Mouse (Mus musculus) bone marrow macrophage, adult 2 months (primary cell): ENCODE measurements around the gene Btg2. TPM values are rescaled to one million over a fixed set of nuclear protein-coding genes. Genes with fewer than 3 reads are reported as not detected.

Source experiments
- H3K27ac ChIP-seq: 2 replicates; pipeline ENCODE4 v1.5.1; 2012; ENCODE audit warnings: low read depth, low read length; ENCODE audit not compliant: insufficient read depth
- H3K4me1 ChIP-seq: 2 replicates; pipeline ENCODE4 v1.6.1; 2012; ENCODE audit warnings: low read length; ENCODE audit not compliant: control insufficient read depth, insufficient read depth
- H3K4me3 ChIP-seq: 2 replicates; pipeline ENCODE4 v1.5.1; 2012; ENCODE audit warnings: mild to moderate bottlenecking, low read length, moderate library complexity; ENCODE audit not compliant: insufficient read depth
- CTCF ChIP-seq: IDR thresholded peaks from 2 replicates; pipeline ENCODE4 v1.5.1; 2012; ENCODE audit warnings: low read depth, mild to moderate bottlenecking, low read length, moderate library complexity
- POLR2A ChIP-seq: IDR thresholded peaks from 2 replicates; pipeline ENCODE4 v1.6.1; 2012; ENCODE audit warnings: mild to moderate bottlenecking, low read depth, low read length, borderline replicate concordance
- polyA plus RNA-seq: library from polyadenylated mRNA; stranded (reverse); fragments of >200 nt; gene quantifications from 2 replicates; pipeline ENCODE4 v1.2.4, GENCODE M21; 2012; ENCODE audit not compliant: missing spikeins, insufficient read depth, insufficient read length

The Btg2 gene
- polyA plus RNA-seq, 1 experiment: 52.4 TPM

- Histone ChIP-seq H3K27ac (peak overlapping the region; percentile 77), H3K4me1 (peaks cover 40% of the 10 kb centered on the region), H3K4me3 (peak overlapping the region; percentile 58)
- TF ChIP-seq POLR2A (no peak), CTCF (no peak)
Observed at GRCm38 (mm10) chr1:134098726-134099515, 20.0 kb upstream of the Btg2 start.

- peak overlapping the region; percentile 54; the same call in 1 of the 2 replicates for H3K4me3 ChIP-seq
- peaks cover 44% of the 10 kb centered on the region for H3K4me1 ChIP-seq
- peak overlapping the region; percentile 77 for H3K27ac ChIP-seq
- TF ChIP-seq POLR2A (no peak), CTCF (no peak)
Observed at GRCm38 (mm10) chr1:134097956-134098725, 19.2 kb upstream of the Btg2 start.

GRCm38 (mm10) chr1:134097080-134097855, 18.3 kb upstream of the Btg2 start:
- Histone ChIP-seq H3K4me1 (peaks cover 48% of the 10 kb centered on the region), H3K27ac (no peak overlapping the region), H3K4me3 (no peak overlapping the region)
- TF ChIP-seq POLR2A: no peak
- no peak for TF ChIP-seq CTCF

GRCm38 (mm10) chr1:134096264-134096934, 17.5 kb upstream of the Btg2 start:
- H3K4me1 ChIP-seq: peaks cover 51% of the 10 kb centered on the region
- TF ChIP-seq CTCF (no peak), POLR2A (no peak)

GRCm38 (mm10) chr1:134095721-134096120, 16.8 kb upstream of the Btg2 start:
- no peak for TF ChIP-seq POLR2A
- no peak for TF ChIP-seq CTCF
- peak overlapping the region; percentile 100; the same call in 1 of the 2 replicates for H3K27ac ChIP-seq
- H3K4me1 ChIP-seq: peaks cover 52% of the 10 kb centered on the region
- H3K4me3 ChIP-seq: no peak overlapping the region

More at GRCm38 (mm10) chr1:134096264-134096934, 17.5 kb upstream of the Btg2 start:
- H3K4me3 ChIP-seq: no peak overlapping the region
- no peak overlapping the region for H3K27ac ChIP-seq

- Histone ChIP-seq H3K4me1 (peaks cover 52% of the 10 kb centered on the region), H3K27ac (peak overlapping the region; percentile 100), H3K4me3 (peak overlapping the region; percentile 34)
- no peak for TF ChIP-seq CTCF
Observed at GRCm38 (mm10) chr1:134095033-134095612, 16.2 kb upstream of the Btg2 start.

GRCm38 (mm10) chr1:134093771-134094526, 15.0 kb upstream of the Btg2 start:
- H3K4me3 ChIP-seq: peak overlapping the region; percentile 64
- H3K4me1 ChIP-seq: peaks cover 48% of the 10 kb centered on the region
- TF ChIP-seq CTCF (no peak), POLR2A (no peak)
- peak overlapping the region; percentile 100 for H3K27ac ChIP-seq

GRCm38 (mm10) chr1:134092852-134093770, 14.2 kb upstream of the Btg2 start:
- Histone ChIP-seq H3K4me1 (peaks cover 41% of the 10 kb centered on the region), H3K27ac (peak overlapping the region; percentile 100), H3K4me3 (peak overlapping the region; percentile 64)
- TF ChIP-seq POLR2A: no peak
